Mouse (Mus musculus) kidney, adult 2 months (tissue): ENCODE measurements around the gene Nln.

Experiments used
- CTCF ChIP-seq: fragments of 200-500 bp; conservative IDR thresholded peaks from 2 replicates; pipeline ENCODE4 v1.5.1; 2011; ENCODE audit warnings: low read depth, mild to moderate bottlenecking, control low read depth, low read length, moderate library complexity, mixed read lengths; ENCODE audit not compliant: insufficient read depth, insufficient read length
- POLR2A ChIP-seq: fragments of 200-500 bp; IDR thresholded peaks from one replicate; pipeline ENCODE4 v1.6.1; 2011; ENCODE audit warnings: low read depth, low read length, control low read depth

DNA sequence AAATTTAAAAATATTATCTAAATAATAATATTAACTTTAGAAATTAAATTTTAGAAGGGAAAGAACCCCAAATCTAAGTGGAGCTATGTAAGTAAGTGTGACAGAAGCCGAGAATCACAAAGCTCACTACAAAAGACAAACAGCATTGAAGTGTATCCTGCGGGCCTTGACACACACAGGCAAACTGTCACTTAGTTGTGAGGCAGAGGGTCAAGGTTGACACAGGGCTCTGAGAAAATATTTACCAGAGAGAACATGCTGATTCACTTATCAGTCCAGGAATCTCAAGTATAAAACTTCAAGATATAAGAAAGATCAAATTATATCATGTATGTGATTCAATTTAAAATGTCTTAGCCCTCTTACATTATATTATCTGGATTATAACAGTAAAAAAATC lies 85.1 kb downstream of the Nln start:
- no peak for TF ChIP-seq CTCF
- no peak for TF ChIP-seq POLR2A
